Mouse (Mus musculus): ENCODE data around the gene Nbas.

Nbas gene

DNA sequence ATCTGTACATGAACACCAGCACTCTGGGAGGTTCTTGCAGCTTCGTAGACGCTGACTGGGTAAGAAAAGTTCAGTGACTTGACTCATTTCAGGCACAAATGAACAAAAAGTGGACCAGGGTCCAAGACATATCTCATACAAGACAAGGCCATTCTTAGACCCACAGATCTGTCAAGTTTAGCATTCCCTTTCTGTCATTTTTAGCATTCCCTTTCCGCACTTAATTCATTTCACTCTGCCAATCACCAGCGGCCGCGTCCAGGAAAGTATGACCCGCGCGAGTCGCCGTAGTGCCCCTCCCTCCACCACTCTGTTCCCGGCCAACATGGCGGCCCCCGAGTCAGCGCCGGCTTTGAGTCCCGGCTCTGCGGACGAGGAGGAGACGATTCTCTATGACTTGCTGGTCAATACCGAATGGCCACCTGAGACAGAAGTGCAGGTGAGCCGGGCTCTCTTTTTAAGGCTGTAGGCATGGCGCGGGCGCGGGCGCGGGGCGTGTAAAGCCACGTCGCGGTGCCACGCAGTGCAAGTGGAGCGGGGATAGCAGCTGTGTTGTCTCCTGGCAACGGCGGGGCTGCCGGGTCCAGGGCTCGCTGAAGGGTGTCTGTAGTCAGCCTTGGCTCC is at the start of gene Nbas:
Gene Nbas, plus strand, starts transcription at position 308 of the 624 bp plus-strand sequence.
- peak; percentile 78 to 86 for DNase-seq (ENCODE audit: low spot score in 2 of 2)

DNA sequence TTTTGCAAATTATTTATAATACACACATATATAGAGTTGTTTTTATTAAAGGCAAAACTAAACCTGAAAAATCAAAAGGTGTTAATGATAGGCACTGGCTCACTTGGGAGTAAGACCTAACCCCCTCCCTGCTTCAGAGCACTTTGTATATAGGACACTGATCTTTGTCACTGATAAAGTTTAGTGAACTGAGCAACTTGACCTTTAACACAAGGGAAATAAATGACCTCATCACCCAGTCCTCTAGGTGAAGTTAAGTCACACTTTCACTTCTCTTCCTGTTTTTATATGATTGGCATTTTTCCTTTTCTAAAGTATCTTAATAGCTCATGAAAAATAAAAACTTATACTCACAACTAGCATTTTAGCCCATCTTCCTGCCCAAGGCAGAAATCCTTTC is 26.5 kb upstream of the Nbas start:
- DNase-seq (ENCODE audit: low spot score in 2 of 2) = no peak

DNA sequence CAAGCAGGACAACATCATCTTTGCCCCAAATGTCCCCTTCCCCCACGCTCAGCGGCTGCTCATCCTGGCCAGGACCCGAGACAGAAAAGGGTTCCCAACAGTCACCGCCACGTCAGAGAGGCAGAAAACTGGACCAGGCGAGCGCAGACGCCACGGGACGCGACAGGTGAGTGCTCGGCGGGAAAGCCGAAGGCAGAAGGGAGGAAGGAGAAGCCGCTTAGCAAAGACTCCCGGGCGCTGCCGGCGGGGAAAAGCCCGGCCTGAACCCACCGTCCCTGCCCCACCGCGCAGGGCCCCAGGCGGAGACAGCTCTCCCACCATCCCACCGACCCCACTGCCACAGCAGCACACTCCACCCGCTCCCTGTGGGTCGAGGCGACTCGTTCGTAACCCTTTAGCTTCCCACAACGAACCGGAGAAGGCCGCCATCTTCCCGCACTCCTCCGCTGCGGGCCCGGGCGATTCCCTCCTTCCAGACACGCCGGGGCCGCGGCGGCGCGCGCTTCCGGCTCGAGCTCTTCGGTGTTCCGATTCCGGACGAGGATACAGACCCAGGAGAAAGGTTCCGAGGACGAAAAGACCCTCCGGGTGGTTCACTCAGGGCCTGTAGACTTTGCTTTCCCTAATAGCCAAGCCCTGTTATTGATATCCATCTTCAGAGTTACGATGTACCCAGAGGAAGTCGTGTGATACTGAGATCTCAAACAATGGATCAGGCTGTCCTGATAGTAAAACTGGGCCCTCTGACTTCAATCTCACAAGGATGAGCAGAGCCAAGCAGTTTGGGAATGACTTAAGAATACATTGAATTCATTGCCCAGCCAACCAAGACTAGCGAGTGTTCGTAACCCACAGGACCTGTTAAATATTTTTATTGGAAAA is 20.0 kb upstream of the Nbas start, which contains the start of gene Ddx1:
Gene Ddx1, minus strand, starts transcription at position 523 of the 882 bp plus-strand sequence.
- peak; percentile 74 to 78 for DNase-seq (ENCODE audit: low spot score in 2 of 2)

DNA sequence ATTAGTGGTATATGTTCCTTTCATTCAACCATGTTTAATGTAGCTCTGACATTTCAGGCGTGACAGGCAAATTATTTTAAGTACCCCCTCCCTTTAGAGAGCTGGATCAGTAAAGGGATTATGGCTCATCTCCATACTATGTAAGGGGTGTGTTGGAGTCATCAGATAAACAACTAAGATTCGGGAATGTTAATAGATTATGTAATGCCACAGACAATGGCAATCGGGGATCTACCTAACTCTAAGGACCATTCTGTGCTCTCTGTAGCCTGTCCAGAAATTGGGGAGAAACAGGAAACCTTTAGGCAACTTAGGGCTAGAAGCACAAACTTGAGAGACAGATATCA is 19.4 kb upstream of the Nbas start:
- DNase-seq (ENCODE audit: low spot score in 2 of 2) = no peak

DNA sequence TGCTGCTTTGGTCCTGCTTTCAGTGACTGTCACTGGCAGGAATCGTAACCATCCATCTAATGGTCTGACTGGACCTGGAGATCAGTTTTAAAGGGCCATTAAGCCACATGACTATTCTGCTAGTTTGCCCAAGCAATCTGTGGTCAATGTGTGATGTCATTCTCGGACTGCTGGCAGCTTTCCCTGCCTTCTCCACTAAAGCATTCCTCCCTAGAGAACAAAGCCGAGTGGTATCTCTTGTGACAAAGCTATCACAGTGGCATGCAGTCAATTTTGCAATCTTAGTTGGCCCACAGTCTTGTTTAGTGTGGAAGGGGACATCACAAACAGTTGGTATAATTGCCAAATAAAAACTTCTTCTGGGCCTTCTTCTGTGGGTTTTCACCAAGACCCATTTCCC is 13.9 kb upstream of the Nbas start:
- DNase-seq (ENCODE audit: low spot score in 2 of 2) = no peak

DNA sequence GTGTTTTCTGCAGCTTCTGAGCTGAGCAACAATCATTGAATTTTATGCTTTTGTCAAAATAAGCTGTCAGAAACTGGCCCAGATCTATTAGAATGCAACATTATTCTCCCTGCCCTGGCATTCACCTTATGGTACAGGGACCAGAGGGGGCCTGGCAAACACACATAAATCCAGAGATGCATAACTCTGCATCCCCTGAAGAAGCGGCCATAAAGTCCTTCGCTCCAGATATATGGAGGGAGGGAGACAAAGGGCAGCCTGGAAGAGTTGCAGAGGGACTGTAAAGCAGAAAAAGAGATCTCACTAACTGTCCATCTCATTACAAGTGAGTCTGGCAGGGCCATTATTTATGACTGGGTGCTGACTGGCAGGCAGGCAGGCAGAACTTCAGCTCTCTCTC is 13.2 kb upstream of the Nbas start:
- no peak for DNase-seq (ENCODE audit: low spot score in 2 of 2)

DNA sequence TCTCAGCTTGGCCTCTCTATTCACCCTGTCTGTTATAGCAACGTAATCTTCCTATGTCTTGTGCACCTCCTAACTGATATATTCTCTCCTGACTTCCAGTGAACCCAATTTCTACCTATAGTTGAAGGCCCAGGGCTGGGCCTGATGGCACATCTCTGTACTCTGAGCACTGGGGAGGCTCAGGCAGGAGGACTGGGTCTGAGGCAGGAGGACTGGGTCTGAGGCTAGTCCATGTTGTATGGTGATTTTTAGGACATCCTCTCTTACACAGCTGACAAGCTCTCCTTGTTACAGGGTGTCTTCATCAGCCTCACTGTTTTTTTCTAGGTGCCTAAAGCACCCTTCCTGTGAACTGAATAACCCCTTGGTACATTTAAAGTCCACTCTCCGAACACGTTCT is 521 bp upstream of the Nbas start:
- no peak for DNase-seq (ENCODE audit: low spot score in 2 of 2)

DNA sequence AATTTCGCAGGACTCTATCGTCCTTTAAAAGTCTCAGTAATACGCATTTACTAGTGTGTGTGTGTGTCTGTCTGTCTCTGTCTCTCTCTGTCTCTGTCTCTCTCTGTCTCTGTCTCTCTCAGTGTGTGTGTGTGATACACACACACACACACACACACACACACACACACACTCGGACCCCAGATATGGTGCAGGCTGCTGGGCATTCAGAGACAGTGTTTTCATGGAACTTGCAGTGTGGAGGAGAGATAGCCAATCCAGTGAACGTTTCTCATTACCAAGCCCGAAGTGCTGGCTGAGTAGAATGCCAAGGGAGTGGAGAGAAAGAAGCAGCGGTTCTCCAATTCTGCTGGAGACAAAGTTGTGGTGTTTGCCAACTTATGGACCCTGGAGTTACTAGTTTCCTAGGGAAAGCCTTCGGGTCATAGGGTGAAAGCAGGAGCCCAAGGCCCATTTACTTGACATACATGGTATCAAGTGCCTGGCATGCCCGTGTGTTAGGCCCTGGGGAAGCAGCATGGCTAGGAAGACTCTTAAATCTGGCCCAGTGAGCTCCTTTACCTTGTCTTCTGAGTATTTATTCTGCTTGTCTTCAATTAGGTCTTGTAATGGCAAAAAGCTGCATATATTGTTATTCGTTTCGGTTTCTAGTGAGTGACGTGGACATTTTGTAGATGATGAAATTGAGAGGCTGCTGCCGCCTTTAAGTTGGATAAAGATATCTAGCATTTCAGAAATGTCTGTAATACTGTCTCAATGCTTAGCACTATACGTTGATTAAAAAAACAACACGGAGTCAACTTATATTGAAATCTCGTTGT is 847 bp downstream of the Nbas start:
- no peak for DNase-seq (ENCODE audit: low spot score in 2 of 2)

DNA sequence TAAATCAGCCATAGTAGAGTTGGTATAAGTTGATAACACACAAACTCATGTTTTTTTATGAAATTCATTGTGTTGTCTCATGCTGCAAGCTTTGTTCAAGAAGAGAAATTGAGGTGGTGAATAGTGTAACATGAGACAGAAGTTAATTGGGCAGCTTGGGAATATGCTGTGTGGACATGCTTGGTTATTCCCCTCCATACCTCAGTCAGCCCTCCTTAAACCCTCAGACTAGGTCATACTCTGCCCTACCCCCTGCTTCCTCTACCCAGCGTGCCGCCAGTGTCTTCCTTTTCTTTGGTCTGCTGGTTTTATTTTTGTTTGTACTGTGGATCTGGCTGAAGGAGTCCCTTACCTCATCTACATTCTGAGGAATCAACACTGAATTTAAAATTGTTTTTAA is 22.5 kb downstream of the Nbas start:
- no peak for DNase-seq (ENCODE audit: low spot score in 2 of 2)

DNA sequence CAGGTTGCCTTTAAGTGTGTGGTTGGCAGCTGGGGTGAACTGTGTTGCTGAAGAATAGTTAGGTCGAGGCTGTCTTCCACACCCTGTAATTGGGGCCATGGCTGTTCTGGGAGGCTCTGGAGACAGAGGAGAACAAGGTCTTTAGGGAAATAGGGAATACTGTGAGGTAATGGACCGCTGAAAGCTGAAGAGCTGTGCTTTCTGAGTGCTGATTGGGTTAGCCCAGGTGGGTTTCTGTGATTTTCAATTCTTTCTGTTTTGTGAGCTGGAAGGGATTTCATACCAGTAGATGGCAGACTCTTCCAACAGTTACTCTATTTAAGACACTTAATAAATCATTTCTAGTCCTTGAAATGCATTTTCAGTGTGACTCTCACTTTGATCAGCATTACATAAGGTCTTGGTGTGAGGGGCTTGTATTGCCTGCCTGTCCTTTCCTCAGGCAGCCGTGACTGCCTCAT is 24.5 kb downstream of the Nbas start:
- no peak for DNase-seq (ENCODE audit: low spot score in 2 of 2)

DNA sequence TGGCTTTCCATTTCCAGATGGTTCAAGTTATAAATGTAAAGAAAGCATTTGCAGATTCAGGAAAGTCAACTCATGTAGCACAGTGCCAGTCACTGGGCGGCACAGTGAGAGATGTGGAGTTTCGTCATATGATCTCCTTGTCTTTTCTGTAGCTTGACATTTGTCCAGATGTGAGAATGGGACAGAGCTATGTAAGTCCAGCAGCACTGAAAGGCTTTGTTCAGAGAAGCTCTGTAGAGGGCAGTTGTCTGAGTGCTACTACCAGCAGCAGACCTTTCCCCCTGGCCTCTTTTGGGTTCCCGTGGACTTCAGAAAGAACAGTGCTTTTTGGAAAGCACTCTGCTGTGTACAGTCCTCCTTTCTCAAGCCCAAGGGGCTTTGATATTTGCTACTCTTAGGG is 34.1 kb downstream of the Nbas start:
- DNase-seq (ENCODE audit: low spot score in 2 of 2) = no peak

DNA sequence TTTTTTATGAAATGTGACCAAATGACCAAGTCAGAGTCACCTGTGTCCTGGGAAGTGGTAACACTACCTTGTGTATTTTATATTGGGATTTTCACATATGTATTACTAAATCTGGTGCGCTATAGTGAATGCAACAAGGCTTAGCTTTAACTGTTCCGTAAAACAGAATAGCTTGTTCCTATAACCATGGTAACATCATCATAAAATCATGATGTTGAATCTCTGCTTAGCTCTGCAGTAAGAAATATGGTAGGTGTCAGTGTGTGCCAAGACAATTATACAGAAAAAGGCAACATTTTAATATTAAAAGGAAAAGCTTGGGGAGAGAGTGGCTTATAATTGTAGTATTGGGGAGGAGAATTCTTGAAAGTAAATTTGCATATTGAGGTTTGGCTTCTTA is 45.0 kb downstream of the Nbas start:
- no peak for DNase-seq (ENCODE audit: low spot score in 2 of 2)

DNA sequence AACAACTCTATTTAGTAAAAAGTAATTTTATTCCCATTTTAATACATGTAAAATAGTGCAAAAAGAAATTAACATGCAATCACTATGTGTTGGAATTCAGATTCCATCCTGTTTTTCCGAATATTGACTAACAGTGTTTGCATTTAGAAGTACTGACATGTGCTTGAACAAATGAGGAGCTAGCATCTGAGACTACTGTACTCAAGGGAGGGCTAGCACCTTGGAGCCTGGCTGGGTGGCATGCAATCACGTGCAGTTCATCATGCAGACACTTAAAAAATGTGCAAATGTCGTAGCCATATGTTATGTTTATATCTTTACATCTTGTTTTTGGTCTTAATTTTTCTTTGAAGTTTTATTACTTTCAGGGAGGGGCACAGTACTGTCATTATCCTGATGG is 45.5 kb downstream of the Nbas start:
- no peak for DNase-seq (ENCODE audit: low spot score in 2 of 2)

DNA sequence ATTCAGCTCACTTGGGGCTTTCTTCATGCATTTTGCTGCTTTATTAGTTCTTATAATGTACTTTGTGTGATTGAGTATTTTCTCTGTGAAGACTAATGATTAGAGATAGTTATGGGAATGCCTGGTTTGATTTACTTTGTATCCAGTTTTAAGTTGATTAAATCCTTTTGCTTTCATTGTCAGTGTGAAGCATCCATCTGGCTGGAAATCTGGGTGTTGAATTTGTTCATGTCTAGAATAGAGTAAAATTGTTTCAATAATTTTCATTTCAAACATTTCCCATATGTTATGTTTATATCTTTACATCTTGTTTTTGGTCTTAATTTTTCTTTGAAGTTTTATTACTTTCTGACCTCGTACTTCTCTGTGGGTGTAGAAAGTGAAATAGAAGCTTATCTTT is 46.1 kb downstream of the Nbas start:
- DNase-seq (ENCODE audit: low spot score in 2 of 2) = no peak

DNA sequence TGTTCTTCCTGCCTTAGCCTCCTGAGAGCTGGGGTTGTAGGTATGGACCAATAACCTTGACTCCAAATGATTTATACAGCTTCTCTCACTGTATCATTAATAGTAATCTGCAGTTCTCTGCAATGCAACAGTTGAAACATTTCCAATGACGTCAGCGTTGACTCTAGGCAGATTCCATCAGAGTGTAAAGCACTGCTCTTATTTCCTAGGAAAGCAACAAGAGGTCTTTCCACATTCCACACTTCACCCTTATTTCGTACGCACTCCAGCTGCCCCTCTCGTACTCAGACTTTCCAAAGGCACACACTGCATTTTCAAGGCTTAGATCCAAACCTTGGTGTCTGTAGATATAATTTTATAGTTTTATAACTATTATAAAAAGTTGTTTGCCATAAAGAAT is 73.6 kb downstream of the Nbas start:
- no peak for DNase-seq (ENCODE audit: low spot score in 2 of 2)

DNA sequence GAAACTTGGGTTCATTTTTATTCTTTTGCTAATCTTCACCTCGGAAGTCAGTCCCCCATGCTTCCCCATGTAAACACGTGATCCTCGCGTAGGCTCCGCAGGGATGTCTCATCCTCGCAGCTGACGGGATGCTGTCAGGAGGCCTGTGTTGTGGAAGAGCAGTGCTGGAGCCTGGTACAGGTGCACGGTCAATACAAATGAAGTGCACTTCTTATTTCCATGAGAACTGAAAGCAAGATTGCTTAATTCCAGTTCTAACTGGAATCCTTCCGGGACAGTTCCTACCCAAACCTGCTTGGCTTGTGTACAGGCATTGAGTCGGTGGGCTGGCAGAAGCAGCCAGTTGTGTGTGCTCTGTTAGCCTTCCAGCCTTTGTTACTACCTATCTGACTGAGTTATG is 87.3 kb downstream of the Nbas start:
- DNase-seq (ENCODE audit: low spot score in 2 of 2) = no peak

DNA sequence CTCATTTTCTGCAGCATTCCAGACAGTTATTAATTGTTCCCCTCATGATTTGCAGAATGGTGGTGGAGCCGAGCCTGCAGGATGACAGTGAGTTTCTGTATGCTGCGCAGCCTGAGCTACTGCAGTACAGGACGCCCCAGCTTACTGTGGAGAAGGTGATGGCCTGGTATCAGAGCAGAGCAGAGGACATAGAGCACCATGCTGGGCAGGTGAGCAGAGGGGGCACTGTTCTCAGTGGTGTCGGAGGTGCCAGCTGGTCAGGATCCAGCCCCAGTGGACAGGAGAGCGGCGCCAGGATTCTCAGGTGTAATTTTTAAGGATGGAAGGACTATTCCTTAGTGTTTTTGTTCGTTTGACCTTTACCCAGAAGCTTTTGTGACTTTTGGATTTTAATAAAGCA is 87.8 kb downstream of the Nbas start:
- no peak for DNase-seq (ENCODE audit: low spot score in 2 of 2)

DNA sequence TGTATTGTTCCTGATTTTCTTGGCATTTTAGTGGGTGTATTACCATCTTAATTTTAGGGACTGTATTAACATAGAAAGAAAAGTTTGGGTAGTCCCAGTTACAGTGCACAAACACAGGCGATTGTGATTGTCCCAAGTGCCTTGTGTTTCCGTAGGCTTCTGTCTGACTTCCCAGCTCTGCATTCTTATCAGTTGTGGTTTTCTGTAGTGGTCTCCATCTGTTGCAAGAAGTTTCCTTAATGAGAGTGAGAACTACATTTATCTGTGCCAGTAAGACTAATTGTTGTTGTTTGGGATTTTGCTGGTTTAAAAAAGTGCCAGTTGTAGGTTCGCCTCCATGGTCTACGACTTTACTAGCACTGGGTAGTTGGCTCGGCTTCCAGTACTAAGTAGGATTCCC is 88.3 kb downstream of the Nbas start:
- DNase-seq (ENCODE audit: low spot score in 2 of 2) = no peak

DNA sequence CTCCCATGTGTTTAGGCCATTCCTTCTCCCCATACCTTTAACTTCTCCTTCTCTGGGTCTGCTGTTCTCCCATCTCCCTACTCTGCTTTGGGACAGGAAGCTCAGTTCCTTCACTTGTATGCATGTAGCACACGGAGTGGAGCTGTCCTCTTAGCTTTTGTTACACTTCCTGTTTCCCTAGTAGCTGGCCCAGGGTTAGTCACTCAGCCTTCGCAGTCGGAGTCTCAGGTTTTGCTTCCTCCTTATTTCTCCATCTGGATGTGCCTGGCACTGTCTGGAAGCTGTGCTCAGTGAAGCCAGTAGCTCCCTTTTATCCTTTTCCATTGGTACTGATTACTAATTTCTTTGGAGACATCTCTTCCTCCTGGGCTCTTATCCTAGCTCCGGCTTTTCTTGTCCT is 89.9 kb downstream of the Nbas start:
- no peak for DNase-seq (ENCODE audit: low spot score in 2 of 2)

DNA sequence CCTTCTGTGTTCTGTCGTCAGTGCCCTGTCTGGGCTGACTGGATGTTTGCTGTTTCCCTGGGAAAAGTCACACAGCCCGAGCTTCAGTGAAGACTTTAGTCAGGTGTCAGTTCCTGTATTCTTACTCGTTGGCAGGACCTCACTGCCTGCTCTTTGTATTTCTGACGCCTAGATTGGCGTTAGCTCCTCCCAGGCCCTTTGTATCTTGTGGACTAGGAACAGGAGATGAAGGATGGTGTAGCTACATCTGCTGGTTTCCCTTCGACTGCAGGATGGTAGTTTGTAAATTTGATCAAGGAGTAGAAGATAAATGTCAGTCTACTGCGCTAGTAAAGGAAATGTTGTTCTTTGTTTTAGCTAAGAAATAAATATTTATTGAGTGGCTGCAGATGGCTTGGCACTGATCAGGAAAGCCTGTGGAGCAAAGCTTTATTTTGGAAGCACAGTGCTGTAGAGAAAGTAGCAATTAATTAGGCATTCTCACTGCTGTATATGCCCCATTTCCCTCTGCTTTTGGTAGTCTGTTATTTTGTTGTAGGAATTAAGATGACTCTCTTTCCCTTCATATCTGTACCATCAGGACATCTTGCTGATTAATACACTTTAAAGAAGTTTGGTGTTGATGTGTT is 91.4 kb downstream of the Nbas start:
- DNase-seq (ENCODE audit: low spot score in 2 of 2) = no peak

DNA sequence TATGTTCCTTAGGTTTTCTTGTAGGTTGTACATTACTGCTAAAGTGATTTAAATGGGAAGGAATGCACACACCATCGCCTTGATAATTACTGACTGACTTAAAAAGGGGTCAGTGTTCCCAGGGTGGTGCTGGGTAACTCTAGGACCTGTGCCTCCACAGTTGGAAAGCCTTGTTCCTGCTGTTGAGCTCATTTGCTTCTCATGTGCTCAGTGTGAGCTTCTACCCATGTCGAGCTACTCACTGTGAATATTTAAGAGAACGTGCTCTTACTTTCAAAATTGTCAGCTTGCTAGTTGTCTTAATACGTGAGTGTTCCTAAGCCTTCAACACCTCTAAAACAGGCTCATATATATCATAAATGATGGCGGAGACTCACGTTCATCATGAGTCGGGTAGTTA is 112.6 kb downstream of the Nbas start:
- no peak for DNase-seq (ENCODE audit: low spot score in 2 of 2)

DNA sequence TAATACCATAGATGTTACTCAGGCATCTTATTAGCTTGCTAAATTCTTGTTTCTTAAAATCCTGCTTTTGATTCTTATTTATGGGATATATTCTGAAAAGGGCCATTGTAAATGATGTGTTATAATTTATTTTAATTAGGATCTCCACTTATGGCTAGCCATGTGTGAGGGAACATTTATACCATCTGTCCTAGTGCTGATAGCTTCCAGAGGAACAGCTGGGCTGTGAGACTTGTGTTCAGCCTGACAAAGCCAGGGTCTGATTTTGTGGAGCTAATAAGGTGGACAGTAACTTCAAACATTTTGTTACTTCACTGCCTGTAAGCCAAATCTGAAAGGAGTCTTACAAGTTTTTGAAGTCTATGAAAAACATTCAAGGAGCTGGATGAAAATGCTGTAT is 113.1 kb downstream of the Nbas start:
- DNase-seq (ENCODE audit: low spot score in 2 of 2) = no peak

All from frontal cortex, postnatal 25 days (tissue).